Mouse (Mus musculus) c-Kit-negative CD71-positive TER-119-positive erythroid progenitor cells, embryonic 14.5 days (primary cell): ENCODE data around the gene Olfm2.
"Not testable (repeated sequence)": the region's sequence is repeated elsewhere in the genome, so short reads cannot be mapped to it uniquely, and the experiment has no call there.

Source experiments
- DNase-seq: peaks from one replicate; pipeline ENCODE4 v3.0.0-alpha.2; 2013; ENCODE audit warnings: low read depth, low spot score

Olfm2 gene

GRCm38 (mm10) chr9:20696107-20696712 lies 49.9 kb downstream of the Olfm2 start:
- no peak for DNase-seq

- DNase-seq, result no peak
Measured at GRCm38 (mm10) chr9:20694721-20695235, 51.4 kb downstream of the Olfm2 start.

- no peak for DNase-seq
Measured at GRCm38 (mm10) chr9:20692863-20693262, 53.3 kb downstream of the Olfm2 start.

GRCm38 (mm10) chr9:20690449-20690848 lies 55.7 kb downstream of the Olfm2 start:
- DNase-seq, result not testable (repeated sequence)

GRCm38 (mm10) chr9:20689913-20690312 lies 56.2 kb downstream of the Olfm2 start:
- no peak for DNase-seq

- DNase-seq, result no peak
Measured at GRCm38 (mm10) chr9:20689403-20689802, 56.7 kb downstream of the Olfm2 start.

- DNase-seq, result no peak
Measured at GRCm38 (mm10) chr9:20685081-20685861, 60.9 kb downstream of the Olfm2 start.

GRCm38 (mm10) chr9:20682389-20682722 lies 63.8 kb downstream of the Olfm2 start:
- no peak for DNase-seq

GRCm38 (mm10) chr9:20681546-20682388 lies 64.4 kb downstream of the Olfm2 start:
- no peak for DNase-seq

GRCm38 (mm10) chr9:20680378-20680958 lies 65.7 kb downstream of the Olfm2 start:
- DNase-seq, result no peak

GRCm38 (mm10) chr9:20677892-20678291 lies 68.3 kb downstream of the Olfm2 start:
- DNase-seq, result no peak

GRCm38 (mm10) chr9:20672047-20672446 lies 74.1 kb downstream of the Olfm2 start:
- no peak for DNase-seq

- no peak for DNase-seq
Measured at GRCm38 (mm10) chr9:20668065-20668464, 78.1 kb downstream of the Olfm2 start.

GRCm38 (mm10) chr9:20666510-20667034 lies 79.6 kb downstream of the Olfm2 start:
- DNase-seq, result no peak

- DNase-seq, result no peak
Measured at GRCm38 (mm10) chr9:20665925-20666324, 80.2 kb downstream of the Olfm2 start.

- DNase-seq, result no peak
Measured at GRCm38 (mm10) chr9:20664982-20665637, 81.0 kb downstream of the Olfm2 start.

GRCm38 (mm10) chr9:20664366-20664765 lies 81.8 kb downstream of the Olfm2 start:
- no peak for DNase-seq

- no peak for DNase-seq
Measured at GRCm38 (mm10) chr9:20663956-20664355, 82.2 kb downstream of the Olfm2 start.

- DNase-seq, result no peak
Measured at GRCm38 (mm10) chr9:20662874-20663273, 83.3 kb downstream of the Olfm2 start.

- no peak for DNase-seq
Measured at GRCm38 (mm10) chr9:20662325-20662724, 83.8 kb downstream of the Olfm2 start.

- DNase-seq, result no peak
Measured at GRCm38 (mm10) chr9:20657546-20657945, 88.6 kb downstream of the Olfm2 start.
